Mouse (Mus musculus): Measurements from ENCODE around the gene Mga.

The Mga gene

DNA sequence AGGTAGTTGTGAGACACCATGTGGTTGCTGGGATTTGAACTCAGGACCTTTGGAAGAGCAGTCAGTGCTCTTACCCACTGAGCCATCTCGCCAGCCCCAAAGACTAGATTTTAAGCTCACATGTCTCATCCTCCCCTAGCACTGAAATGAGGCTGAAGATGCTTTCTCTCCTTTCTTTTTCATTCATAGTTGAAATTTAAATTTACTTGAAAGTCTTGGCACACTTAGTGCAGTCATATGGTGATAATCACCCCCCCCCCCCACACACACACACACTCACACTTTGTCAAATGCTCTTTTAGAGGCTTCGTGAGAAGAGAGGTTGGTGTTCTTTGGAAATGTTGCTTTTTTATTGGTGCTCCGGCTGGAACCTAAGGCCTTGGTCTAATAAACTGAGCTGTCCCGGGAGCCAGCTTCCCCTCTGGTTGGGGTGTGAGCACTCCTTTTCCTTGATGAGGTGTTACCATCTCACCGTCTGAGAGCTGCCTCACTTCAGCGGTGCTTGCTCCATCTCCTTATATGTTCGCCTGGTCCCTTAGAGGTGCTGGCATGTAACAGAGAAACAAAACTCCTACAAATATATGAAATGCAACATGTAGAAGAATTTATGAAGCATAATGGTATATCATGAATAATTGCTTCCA, 83.4 kb downstream of the Mga start:
- in situ Hi-C loops (cut with MboI; ENCODE audit: low pct_unique_long_range_greater_than_20kb in 1 of 2, low sequenced_read_pairs in 2 of 2, unreplicated experiment in 1 of 2) = no loop called here

DNA sequence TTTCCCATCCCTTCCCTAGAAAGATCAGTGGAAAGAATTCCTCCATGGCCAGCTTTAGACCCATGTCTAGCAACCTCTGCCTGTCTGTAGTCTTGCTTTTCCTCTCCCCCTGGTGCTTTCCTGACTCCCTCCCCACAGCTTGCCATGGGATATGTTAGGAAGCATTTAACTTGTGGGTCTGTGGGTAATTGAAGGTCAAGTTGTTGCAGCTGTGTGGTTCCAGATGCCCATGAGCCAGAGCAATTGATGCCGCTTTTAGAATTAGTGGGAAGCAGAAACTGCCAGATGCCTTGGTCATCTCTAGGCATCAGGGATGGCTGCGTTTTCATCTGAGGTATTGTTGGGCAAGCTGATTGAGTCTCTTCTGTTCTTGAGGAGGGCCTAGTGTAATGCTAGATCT, 84.6 kb downstream of the Mga start:
- in situ Hi-C loops (cut with MboI; ENCODE audit: low pct_unique_long_range_greater_than_20kb in 1 of 2, low sequenced_read_pairs in 2 of 2, unreplicated experiment in 1 of 2) = no loop called here

DNA sequence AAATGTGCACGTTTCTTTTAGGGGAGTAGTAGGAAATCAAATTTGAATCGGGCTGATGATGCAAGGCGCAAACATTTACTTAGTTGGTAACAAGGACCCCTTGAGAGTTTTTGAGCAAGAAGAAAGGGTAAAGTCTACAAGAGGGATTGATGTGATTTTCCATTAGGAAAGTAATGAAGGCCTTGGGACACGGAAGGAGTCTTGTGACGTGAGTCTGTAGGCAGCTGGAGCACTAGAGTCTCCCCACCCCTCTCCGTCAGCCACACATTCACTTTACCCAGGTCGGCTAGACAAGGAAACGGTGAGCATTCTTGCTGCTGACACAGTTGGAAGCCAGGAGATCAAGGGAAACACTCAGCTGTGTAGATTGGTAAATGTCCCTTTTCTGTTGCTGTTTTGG, 88.8 kb downstream of the Mga start:
- in situ Hi-C loops (cut with MboI; ENCODE audit: low pct_unique_long_range_greater_than_20kb in 1 of 2, low sequenced_read_pairs in 2 of 2, unreplicated experiment in 1 of 2) = no loop called here

DNA sequence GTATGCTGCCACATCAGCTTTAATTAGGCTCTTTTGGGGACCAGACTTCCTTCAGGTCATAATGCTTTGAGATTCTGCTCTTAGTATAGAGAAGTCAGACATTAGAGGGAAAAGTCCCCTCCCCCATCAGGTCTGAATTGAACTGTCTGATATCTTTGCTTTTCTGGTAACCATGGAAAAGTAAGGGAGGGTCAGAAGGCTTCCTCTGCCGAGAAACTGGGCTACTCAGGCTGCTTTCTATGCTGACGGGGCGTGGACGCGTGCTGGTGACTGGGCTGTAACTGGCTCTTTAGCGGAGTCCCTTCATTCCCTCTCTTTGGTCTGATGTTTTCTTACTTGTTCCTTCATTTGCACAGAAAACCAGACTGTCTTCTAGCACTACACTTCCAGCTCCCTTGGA, 89.3 kb downstream of the Mga start:
- in situ Hi-C loops (cut with MboI; ENCODE audit: low pct_unique_long_range_greater_than_20kb in 1 of 2, low sequenced_read_pairs in 2 of 2, unreplicated experiment in 1 of 2) = no loop called here

DNA sequence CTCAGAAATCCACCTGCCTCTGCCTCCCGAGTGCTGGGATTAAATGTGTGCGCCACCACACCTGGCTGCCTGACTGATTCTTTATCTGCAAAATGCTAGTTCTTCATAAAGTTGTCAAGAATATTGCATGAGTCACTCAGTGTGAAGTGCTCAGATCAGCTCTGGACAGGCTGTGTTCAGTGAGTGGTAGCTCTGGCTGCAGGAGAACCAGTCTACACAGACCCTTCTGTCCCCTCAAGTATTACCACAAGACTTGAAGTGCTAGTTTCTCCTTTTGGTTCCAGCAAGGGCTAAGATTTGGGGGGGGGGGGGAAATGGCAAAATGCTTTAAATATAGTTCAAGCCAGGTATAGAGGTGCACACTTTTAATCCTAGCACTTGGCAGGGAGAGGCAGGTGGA, 90.4 kb downstream of the Mga start:
- in situ Hi-C loops (cut with MboI; ENCODE audit: low pct_unique_long_range_greater_than_20kb in 1 of 2, low sequenced_read_pairs in 2 of 2, unreplicated experiment in 1 of 2) = no loop called here

DNA sequence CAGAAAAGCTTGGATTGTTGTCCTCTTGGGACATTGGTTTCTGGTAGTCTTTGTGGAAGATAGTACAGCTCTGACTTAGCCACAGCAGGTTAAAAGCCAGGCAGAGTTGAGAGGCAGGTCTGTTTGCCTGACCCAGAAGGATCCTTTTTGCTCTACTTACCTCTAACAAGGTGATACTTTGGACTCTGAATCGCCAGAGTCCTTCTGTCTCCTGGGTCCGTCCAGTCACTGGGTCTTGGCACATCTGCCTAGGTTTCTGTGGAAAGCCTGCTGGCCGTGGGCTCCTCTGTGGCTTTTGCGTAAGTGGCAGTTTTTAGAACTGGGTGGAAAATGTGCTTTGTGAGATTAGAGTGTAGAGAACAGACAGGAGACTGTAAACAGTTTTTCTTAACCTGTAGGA, 91.9 kb downstream of the Mga start:
- in situ Hi-C loops (cut with MboI; ENCODE audit: low pct_unique_long_range_greater_than_20kb in 1 of 2, low sequenced_read_pairs in 2 of 2, unreplicated experiment in 1 of 2) = no loop called here

DNA sequence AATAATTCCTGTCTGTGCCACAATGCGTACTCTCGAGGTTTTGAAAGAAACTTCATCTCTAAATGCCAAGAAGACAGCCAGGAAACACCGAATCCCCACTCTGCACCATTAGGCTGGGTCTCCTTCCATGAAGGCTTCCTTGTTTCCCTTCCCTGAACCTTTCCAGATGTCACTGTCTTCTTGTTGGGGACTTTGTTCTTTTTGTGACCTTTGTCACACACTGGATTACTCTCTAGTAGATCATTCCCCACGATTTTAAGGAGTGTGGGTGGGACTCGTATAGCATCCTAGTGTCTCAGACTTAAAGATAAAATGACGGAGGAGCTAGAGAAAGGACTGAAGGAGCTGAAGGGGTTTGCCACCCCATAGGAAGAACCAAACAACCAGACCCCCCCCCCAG, 93.9 kb downstream of the Mga start:
- in situ Hi-C loops (cut with MboI; ENCODE audit: low pct_unique_long_range_greater_than_20kb in 1 of 2, low sequenced_read_pairs in 2 of 2, unreplicated experiment in 1 of 2) = no loop called here

DNA sequence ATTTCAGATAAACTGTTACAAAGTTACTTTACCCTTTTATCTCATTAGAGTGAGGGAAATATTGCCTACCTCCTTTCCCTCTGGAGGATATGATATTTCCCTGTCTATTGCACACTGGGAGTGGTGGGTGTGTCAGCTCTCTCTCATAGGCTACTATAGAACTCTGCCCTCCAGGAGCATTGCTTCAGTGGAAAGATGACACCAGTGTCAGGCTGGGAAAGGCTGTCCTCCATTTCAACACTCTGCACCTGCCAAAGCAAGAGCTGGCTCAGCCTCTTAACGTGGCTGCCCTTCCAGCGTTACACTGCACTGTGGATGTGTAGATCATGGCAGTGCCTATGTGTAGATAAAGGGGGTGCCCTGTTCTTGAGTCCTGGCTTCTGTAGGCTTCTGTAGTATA, 95.3 kb downstream of the Mga start:
- in situ Hi-C loops (cut with MboI; ENCODE audit: low pct_unique_long_range_greater_than_20kb in 1 of 2, low sequenced_read_pairs in 2 of 2, unreplicated experiment in 1 of 2) = no loop called here

DNA sequence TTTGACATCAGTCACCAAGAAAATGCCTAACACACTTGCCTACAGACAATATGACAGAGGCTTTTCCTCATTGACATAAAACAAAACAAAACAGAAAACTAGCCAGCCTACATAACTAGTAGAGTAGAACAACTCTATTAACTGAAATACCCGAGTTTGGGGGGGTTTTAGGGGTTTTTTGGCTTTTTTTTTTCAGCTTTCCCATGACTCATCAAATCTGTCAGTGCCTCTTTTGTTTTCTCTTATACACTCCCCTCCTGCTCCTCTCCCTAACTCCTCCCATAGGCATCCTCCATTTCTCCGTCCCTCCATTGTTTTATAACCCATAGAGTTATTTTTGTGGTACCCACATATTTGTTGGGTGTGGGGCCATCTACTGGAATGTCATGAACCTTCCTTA, 96.5 kb downstream of the Mga start:
- in situ Hi-C loops (cut with MboI; ENCODE audit: low pct_unique_long_range_greater_than_20kb in 1 of 2, low sequenced_read_pairs in 2 of 2, unreplicated experiment in 1 of 2) = no loop called here

DNA sequence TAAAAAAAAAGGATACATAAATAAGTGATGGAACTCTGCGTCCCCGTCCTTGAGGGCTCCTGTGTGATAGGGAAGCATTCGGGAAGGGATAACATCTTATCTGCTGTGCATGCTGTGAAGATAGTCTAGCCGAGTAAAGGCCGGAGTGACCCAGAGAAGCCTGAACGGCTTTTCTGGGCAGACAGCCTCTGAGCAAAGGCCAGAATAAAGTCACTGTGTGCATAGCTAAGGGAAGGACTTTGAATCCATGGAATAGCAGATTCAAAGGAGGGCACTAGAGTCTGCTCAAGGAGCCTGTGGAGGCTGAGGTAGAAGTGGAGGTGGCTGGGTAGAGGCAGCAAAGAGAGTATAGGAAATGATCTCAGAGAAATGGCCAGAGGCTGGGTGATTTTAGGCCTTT, 97.8 kb downstream of the Mga start:
- in situ Hi-C loops (cut with MboI; ENCODE audit: low pct_unique_long_range_greater_than_20kb in 1 of 2, low sequenced_read_pairs in 2 of 2, unreplicated experiment in 1 of 2) = no loop called here

DNA sequence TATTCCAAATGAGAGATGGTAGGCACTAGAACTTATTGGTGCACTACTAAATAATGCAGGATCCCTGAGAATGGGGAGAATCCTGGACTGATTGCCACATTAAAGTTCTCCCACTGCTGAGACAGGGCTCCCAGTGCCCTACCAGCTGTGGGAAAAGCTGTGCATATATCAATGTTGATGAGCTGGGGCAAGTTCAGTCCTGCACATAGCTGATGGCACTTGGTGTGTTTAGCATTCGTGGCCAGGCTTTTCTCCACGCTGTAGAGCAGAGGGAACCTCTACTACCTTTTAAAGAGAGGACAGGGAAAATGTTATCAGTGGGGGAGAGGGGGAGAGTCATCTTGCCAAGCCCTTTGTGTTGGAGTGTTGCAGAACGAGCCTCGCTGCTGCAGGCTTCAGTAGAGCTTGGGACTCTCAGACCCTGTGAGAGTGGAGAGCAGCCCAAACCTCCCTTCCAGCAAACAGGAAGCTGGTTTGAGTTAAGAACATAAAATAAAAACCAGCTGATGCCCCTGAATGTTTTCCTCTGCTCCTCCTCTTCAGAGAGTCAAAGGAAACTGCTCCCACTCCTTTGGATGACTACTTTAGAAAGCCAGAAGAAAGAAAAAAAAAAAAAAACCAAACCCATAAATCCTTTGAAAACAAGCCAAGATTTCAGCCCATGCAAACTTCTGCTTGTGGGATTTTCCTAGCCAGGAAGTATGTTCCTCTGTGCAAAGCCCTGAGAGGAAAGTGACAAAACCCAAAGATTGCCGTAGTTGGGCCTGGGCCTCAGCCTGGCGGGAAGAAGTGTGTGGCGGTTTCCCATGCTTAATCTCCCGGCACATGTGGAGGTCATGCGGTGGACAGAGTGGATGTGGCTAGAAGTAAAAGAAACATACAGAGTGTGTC, 98.6 kb downstream of the Mga start:
- in situ Hi-C loops (cut with MboI; ENCODE audit: low pct_unique_long_range_greater_than_20kb in 1 of 2, low sequenced_read_pairs in 2 of 2, unreplicated experiment in 1 of 2) = no loop called here

DNA sequence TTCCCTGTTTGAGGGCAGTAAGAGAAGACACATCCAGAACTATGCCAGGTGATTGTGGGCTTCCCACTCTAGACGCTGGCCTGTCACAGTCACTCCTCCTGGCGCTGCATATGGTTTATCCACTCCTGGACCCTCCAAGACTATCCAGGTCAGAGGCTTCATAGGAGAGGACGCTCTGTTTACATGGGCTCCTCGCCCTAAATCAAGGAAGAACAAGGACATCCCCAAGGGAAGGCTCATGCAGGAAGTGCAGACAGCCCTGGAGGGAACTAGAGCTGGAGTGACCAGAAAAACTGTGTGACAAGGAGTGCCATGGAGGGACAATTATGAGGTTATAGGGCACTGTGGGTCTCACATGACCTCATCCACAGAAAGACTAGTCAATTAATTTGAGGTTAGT, 100.3 kb downstream of the Mga start:
- in situ Hi-C loops (cut with MboI; ENCODE audit: low pct_unique_long_range_greater_than_20kb in 1 of 2, low sequenced_read_pairs in 2 of 2, unreplicated experiment in 1 of 2) = no loop called here

DNA sequence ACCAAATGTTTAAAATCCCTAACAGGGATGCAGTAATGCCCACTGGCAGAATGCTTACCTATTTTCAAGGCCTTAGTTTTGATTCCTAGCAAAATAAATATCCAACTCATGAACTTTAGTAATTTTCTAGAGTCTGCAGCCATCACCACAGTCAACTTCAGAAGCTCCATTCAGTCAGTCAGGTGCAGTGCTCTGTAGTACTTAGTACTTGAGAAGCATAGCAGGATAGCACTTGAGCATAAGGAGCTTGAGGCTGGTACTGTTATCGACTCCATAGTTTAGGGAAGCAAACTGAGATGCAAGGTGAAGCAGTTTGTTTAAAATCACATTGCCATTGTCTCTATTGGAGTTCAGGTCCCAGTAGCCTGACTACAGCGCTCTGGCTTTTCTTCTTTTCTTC, 102.7 kb downstream of the Mga start:
- in situ Hi-C loops (cut with MboI; ENCODE audit: low pct_unique_long_range_greater_than_20kb in 1 of 2, low sequenced_read_pairs in 2 of 2, unreplicated experiment in 1 of 2) = no loop called here

DNA sequence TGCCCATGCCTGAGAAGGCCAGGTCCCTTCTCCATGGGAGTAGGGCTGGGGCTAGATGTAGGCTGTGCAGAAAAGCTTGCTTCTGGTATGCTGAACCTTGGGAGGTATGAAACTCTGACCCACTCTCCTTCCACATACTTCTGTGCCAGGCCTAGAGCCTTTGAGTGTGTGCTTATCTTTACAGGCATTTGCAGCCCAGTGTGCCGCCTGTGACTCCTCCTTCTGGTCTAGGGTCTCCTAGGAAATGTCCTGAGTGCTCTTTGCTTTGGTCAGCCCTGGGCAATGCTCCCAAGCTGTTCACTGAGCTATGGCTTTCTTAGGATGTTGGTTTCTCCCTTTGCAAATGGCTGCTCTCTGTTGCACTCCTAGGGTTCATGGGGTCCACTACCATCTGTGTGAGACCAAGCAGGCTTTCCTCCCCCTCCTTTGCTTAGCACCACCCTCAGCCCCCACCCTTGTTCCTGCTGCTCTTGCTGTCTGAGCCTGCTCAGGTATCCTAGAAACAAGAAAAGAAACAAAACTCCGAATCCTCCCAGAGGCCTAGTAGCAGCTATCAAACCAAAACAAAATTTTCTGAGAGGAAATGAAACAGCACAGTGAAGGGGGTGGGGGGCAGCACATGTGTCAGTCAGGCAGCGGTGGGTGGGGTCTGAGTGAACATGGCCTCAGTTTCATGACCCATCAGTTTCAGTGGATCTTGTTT, 104.0 kb downstream of the Mga start:
- in situ Hi-C loops (cut with MboI; ENCODE audit: low pct_unique_long_range_greater_than_20kb in 1 of 2, low sequenced_read_pairs in 2 of 2, unreplicated experiment in 1 of 2) = no loop called here

DNA sequence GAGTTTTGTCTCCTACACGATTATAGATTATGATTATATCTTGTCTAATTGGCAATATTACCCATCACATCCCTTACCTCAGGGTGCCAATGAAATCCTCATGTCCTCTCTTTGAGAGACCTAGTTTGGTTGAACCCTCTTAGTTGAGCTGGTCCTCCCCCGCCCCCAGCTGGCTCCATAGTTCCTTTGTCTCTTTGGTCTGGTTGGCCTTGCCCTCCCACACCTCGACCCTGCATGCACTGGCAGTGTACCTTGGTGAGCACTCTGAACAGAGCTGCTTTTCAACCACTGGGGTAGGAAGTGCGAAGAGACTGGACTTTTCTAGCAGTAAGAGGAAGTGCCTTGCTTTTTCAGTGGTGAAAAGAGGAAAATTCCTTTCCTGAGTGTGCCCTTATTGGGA, 104.9 kb downstream of the Mga start:
- in situ Hi-C loops (cut with MboI; ENCODE audit: low pct_unique_long_range_greater_than_20kb in 1 of 2, low sequenced_read_pairs in 2 of 2, unreplicated experiment in 1 of 2) = no loop called here

DNA sequence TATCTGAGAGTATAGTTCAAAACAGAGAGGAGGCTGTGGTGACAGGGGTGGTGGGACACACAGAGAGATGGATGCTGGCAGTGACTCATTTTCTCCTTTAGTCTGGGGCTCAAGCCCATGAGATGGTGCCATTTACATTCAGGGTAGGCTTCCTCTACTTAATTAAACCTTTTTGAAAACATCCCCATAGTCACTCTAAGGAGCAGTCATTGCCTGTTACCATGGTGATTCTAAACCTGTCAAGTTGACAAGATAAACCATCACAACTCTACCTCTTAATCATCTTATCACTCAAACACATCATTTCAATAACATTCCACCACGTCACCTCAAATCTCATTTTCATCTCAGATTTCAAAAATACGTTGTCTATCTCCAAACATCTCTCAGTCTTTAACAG, 106.9 kb downstream of the Mga start:
- in situ Hi-C loops (cut with MboI; ENCODE audit: low pct_unique_long_range_greater_than_20kb in 1 of 2, low sequenced_read_pairs in 2 of 2, unreplicated experiment in 1 of 2) = no loop called here

DNA sequence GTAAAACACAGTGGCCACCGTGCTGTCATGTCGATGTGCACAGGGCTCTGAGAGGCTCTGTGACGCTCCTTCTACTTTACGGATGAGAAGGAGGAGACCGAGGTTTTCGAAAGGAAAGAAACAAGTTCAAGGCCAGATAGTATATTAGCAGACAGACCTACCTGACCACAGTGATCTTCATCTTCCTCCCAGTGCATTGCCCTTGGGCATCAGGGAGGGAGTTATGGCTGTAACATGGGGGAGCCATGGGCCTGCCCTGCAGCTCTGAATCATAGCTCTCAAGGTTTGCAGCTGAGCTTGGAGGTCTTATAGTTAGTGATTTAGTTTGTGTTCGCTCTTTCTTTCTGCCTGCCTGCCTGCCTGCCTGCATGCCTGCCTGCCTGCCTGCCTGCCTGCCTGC, 109.7 kb downstream of the Mga start:
- in situ Hi-C loops (cut with MboI; ENCODE audit: low pct_unique_long_range_greater_than_20kb in 1 of 2, low sequenced_read_pairs in 2 of 2, unreplicated experiment in 1 of 2) = no loop called here

DNA sequence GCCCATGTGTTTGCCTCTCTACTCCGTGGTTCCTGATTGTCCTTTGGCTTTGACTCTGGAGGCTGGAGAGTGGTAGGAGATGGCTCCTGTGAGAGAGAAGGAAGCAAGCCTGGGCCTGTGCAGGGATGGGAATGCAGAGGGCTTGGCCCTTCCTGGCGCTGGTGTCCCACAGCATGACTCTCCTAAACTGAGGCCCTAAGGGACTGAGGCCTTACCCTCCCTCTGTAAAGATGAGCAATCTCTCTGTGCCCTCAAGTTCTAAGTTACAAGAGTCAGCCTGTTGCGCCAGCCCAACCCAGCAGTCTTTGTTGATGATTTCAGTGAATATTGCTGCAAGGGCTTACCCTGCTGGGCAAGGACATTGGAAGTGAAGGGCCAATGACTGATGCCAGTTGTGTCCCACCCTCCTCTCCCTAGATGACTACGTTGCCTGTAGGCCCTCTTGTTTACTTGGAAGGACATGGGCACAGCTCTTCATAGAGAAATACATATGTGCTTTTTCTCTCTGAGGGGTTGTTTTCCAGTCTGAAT, 110.7 kb downstream of the Mga start:
- in situ Hi-C loops (cut with MboI; ENCODE audit: low pct_unique_long_range_greater_than_20kb in 1 of 2, low sequenced_read_pairs in 2 of 2, unreplicated experiment in 1 of 2) = no loop called here

DNA sequence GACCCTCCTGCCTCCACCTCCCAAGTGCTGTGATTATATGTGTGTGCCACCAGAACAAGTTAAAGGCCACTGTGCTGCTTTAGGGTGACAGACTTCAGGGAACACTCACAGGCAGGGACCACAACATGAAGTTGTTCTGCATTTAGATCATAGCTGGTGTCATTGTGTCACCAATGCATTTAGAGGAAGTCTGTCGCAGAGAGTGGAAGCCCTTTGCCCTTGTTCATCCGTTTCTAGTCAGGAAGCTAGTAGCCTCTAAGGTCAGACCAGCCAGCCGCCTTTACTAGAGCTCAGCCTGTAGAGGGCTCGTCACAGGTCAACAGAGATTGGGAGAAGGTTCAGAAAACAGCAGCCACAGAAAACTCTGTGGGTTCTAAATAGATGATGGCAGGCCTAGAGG, 111.6 kb downstream of the Mga start:
- in situ Hi-C loops (cut with MboI; ENCODE audit: low pct_unique_long_range_greater_than_20kb in 1 of 2, low sequenced_read_pairs in 2 of 2, unreplicated experiment in 1 of 2) = no loop called here
